Mouse (Mus musculus): Measurements from ENCODE around the gene Zfp128. TPM values are rescaled to one million over a fixed set of nuclear protein-coding genes. Genes with fewer than 3 reads are reported as not detected.
"Not testable (repeated sequence)": the region's sequence is repeated elsewhere in the genome, so short reads cannot be mapped to it uniquely, and the experiment has no call there.

Zfp128 gene
- total RNA-seq, 2 experiments from 2014 or later: 3.3 to 4.3 TPM

- DNase-seq: peak; percentile 99
These were observed 40.9 kb downstream of the Zfp128 start, which contains the start of gene Rps5 for GRCm38 (mm10) chr7:12921705-12922465. Gene Rps5, plus strand, starts transcription at chr7:12922290.

- DNase-seq: no peak
These were observed 41.8 kb downstream of the Zfp128 start for GRCm38 (mm10) chr7:12922729-12923128.

- no peak for DNase-seq
These were observed 45.3 kb downstream of the Zfp128 start for GRCm38 (mm10) chr7:12926316-12926715.

- no peak for DNase-seq
These were observed 46.3 kb downstream of the Zfp128 start, which contains the start of gene Rnf225 for GRCm38 (mm10) chr7:12927191-12927680. Gene Rnf225, plus strand, starts transcription at chr7:12927416.

- DNase-seq: peak; percentile 52
These were observed 47.0 kb downstream of the Zfp128 start for GRCm38 (mm10) chr7:12927693-12928589.

GRCm38 (mm10) chr7:12933615-12934140 lies 52.7 kb downstream of the Zfp128 start:
- DNase-seq: no peak

- DNase-seq: no peak
These were observed 53.8 kb downstream of the Zfp128 start for GRCm38 (mm10) chr7:12934808-12935207.

GRCm38 (mm10) chr7:12937254-12937803 lies 56.4 kb downstream of the Zfp128 start:
- not testable (repeated sequence) for DNase-seq

GRCm38 (mm10) chr7:12940599-12940998 lies 59.6 kb downstream of the Zfp128 start:
- no peak for DNase-seq

Other genes with a start within 250 kb of the Zfp128 start
- gene Vmn2r54, start 240.9 kb upstream of the Zfp128 start, total RNA-seq (2021): not detected
- gene Vmn2r55, start 196.2 kb upstream of the Zfp128 start, total RNA-seq (2021): not detected
- under 1 TPM in 1 of 2 experiments, not detected in 1; 0.02 TPM for gene Vmn2r56, start 146.2 kb upstream of the Zfp128 start, total RNA-seq (2021)
- 1 to 10 TPM; 4.0 to 4.6 TPM for gene Zscan18, start 77.5 kb upstream of the Zfp128 start, total RNA-seq (2021)
- gene Zfp329, start 62.3 kb upstream of the Zfp128 start, total RNA-seq (2021): 10 to 100 TPM in 1 of 2 experiments, 1 to 10 TPM in 1; 9.2 to 10.3 TPM
- gene Zfp110, start 46.4 kb upstream of the Zfp128 start, total RNA-seq (2021): 10 to 100 TPM; 21.5 to 22.4 TPM
- gene Zscan22, start 16.6 kb downstream of the Zfp128 start, total RNA-seq (2021): 1 to 10 TPM; 7.1 to 7.3 TPM
- 100 to 1,000 TPM; 857 to 895 TPM for gene Rps5, start 41.1 kb downstream of the Zfp128 start, total RNA-seq (2021)
- under 1 TPM; 0.38 to 0.67 TPM for gene Rnf225, start 46.2 kb downstream of the Zfp128 start, total RNA-seq (2021)
- 1 to 10 TPM; 4.9 to 5.4 TPM for gene Zfp324, start 84.7 kb downstream of the Zfp128 start, total RNA-seq (2021)
- 1 to 10 TPM; 3.3 to 4.3 TPM for gene Zfp446, start 96.7 kb downstream of the Zfp128 start, total RNA-seq (2021)
- not detected for gene Slc27a5, start 117.0 kb downstream of the Zfp128 start, total RNA-seq (2021)
- gene Trim28, start 117.9 kb downstream of the Zfp128 start, total RNA-seq (2021): 100 to 1,000 TPM; 240 to 249 TPM
- 10 to 100 TPM; 11.0 to 12.1 TPM for gene Zbtb45, start 128.9 kb downstream of the Zfp128 start, total RNA-seq (2021)
- 100 to 1,000 TPM; 114 to 129 TPM for gene Chmp2a, start 153.6 kb downstream of the Zfp128 start, total RNA-seq (2021)
- gene Ube2m, start 157.1 kb downstream of the Zfp128 start, total RNA-seq (2021): 100 to 1,000 TPM; 193 to 202 TPM
- 1 to 10 TPM; 1.2 TPM for gene Mzf1, start 173.6 kb downstream of the Zfp128 start, total RNA-seq (2021)
- not detected for gene Vmn1r85, start 214.0 kb downstream of the Zfp128 start, total RNA-seq (2021)
- not detected for gene Vmn1r86, start 238.7 kb downstream of the Zfp128 start, total RNA-seq (2021)